Mouse (Mus musculus) neural tube, embryonic 13.5 days (tissue): Measurements from ENCODE around the gene Rai1. TPM values are rescaled to one million over a fixed set of nuclear protein-coding genes. Genes with fewer than 3 reads are reported as not detected.

ENCODE experiments used
- ATAC-seq: fragments of 200-750 bp; cut with Nextera tagmentation; 2 replicates; pipeline ENCODE4 v1.8.0; 2017; ENCODE audit warnings: low read depth, mild to moderate bottlenecking, moderate TSS enrichment, moderate library complexity
- H3K27ac ChIP-seq: fragments of 300-500 bp; sonication (generic); replicated peaks from 2 replicates; pipeline ENCODE4 v1.5.1; 2015; ENCODE audit warnings: moderate library complexity, mild to moderate bottlenecking, inconsistent platforms
- H3K27me3 ChIP-seq: fragments of 300-500 bp; sonication (generic); 2 replicates; pipeline ENCODE4 v1.6.1; 2015; ENCODE audit warnings: mild to moderate bottlenecking, inconsistent platforms
- H3K36me3 ChIP-seq: fragments of 300-500 bp; sonication (generic); 2 replicates; pipeline ENCODE4 v1.6.1; 2015; ENCODE audit warnings: mild to moderate bottlenecking, inconsistent platforms
- H3K4me1 ChIP-seq: fragments of 300-500 bp; sonication (generic); replicated peaks from 2 replicates; pipeline ENCODE4 v1.6.1; 2015; ENCODE audit warnings: inconsistent platforms
- H3K4me2 ChIP-seq: fragments of 300-500 bp; sonication (generic); 2 replicates; pipeline ENCODE4 v1.6.1; 2015; ENCODE audit warnings: inconsistent platforms, mild to moderate bottlenecking, moderate library complexity
- H3K4me3 ChIP-seq: fragments of 300-500 bp; sonication (generic); 2 replicates; pipeline ENCODE4 v1.5.1; 2015; ENCODE audit warnings: mild to moderate bottlenecking, inconsistent platforms
- H3K9ac ChIP-seq: fragments of 300-500 bp; sonication (generic); 2 replicates; pipeline ENCODE4 v1.6.1; 2015; ENCODE audit warnings: moderate library complexity, mild to moderate bottlenecking, inconsistent platforms
- H3K9me3 ChIP-seq: fragments of 300-500 bp; sonication (generic); 2 replicates; pipeline ENCODE4 v1.6.1; 2016; ENCODE audit warnings: inconsistent platforms
- WGBS: fragments of 180-500 bp; shearing (Covaris S2); methylation state at CpG from one replicate; pipeline ENCODE4 v1.1.7; 2015; 5-methylcytosine and 5-hydroxymethylcytosine counted together
- polyA plus RNA-seq: library from polyadenylated mRNA; unstranded; fragments of >200 nt; fragmentation: Nextera tagmentation; extraction: Ambion mirVana; gene quantifications from 2 replicates; pipeline ENCODE4 v1.2.1, GENCODE M21; 2015

Gene Rai1
- polyA plus RNA-seq, 1 experiment from 2014 or later, result 30.0 TPM

- Histone ChIP-seq H3K9me3 (no peaks in the 10 kb centered on the region), H3K4me2 (no peak overlapping the region), H3K4me1 (peaks cover 53% of the 10 kb centered on the region), H3K27ac (no peak overlapping the region), H3K36me3 (no peaks in the 10 kb centered on the region), H3K27me3 (no peaks in the 10 kb centered on the region), H3K9ac (no peak overlapping the region), H3K4me3 (no peak overlapping the region)
- ATAC-seq, result no peak
- WGBS, result 87% methylated on average over 7 of the region's 7 CpGs
Measured at GRCm38 (mm10) chr11:60217467-60217866, 112.7 kb downstream of the Rai1 start.

GRCm38 (mm10) chr11:60219609-60220008, 114.8 kb downstream of the Rai1 start:
- WGBS, result 53% methylated on average over 8 of the region's 8 CpGs
- H3K27ac ChIP-seq, result peak overlapping the region; percentile 53; the same call in 1 of the 2 replicates

GRCm38 (mm10) chr11:60220291-60220804, 115.5 kb downstream of the Rai1 start:
- Histone ChIP-seq H3K9ac (peak overlapping the region; percentile 71), H3K27me3 (no peaks in the 10 kb centered on the region), H3K27ac (peak overlapping the region; percentile 53), H3K4me3 (peak overlapping the region; percentile 58), H3K4me2 (peak overlapping the region; percentile 67), H3K4me1 (peaks cover 52% of the 10 kb centered on the region), H3K36me3 (no peaks in the 10 kb centered on the region), H3K9me3 (no peaks in the 10 kb centered on the region)
- under 1% methylated on average over 46 of the region's 46 CpGs for WGBS
- peak; percentile 79 for ATAC-seq

More at GRCm38 (mm10) chr11:60219609-60220008, 114.8 kb downstream of the Rai1 start:
- ATAC-seq, result no peak
- Histone ChIP-seq H3K36me3 (no peaks in the 10 kb centered on the region), H3K4me1 (peaks cover 52% of the 10 kb centered on the region), H3K4me3 (peak overlapping the region; percentile 58), H3K4me2 (peak overlapping the region; percentile 67), H3K27me3 (no peaks in the 10 kb centered on the region), H3K9me3 (no peaks in the 10 kb centered on the region), H3K9ac (peak overlapping the region; percentile 71)

- no peak for ATAC-seq
- Histone ChIP-seq H3K27ac (no peak overlapping the region), H3K27me3 (no peaks in the 10 kb centered on the region), H3K4me1 (peaks cover 49% of the 10 kb centered on the region), H3K9ac (no peak overlapping the region), H3K9me3 (no peaks in the 10 kb centered on the region), H3K4me2 (no peak overlapping the region), H3K4me3 (no peak overlapping the region), H3K36me3 (no peaks in the 10 kb centered on the region)
- 85% methylated on average over 6 of the region's 6 CpGs for WGBS
Measured at GRCm38 (mm10) chr11:60221425-60221824, 116.6 kb downstream of the Rai1 start.

- peaks cover 42% of the 10 kb centered on the region for H3K4me1 ChIP-seq
- H3K36me3 ChIP-seq, result no peaks in the 10 kb centered on the region
- WGBS, result 58% methylated on average over 3 of the region's 3 CpGs
- no peak for ATAC-seq
- H3K27me3 ChIP-seq, result no peaks in the 10 kb centered on the region
- H3K9me3 ChIP-seq, result no peaks in the 10 kb centered on the region
- no peak overlapping the region for H3K9ac ChIP-seq
- peak overlapping the region; percentile 63 for H3K4me2 ChIP-seq
- H3K4me3 ChIP-seq, result peak overlapping the region; percentile 33
- no peak overlapping the region for H3K27ac ChIP-seq
Measured at GRCm38 (mm10) chr11:60222085-60222468, 117.3 kb downstream of the Rai1 start.

GRCm38 (mm10) chr11:60222469-60223236, 117.8 kb downstream of the Rai1 start, which contains the start of gene Srebf1:
Gene Srebf1, minus strand, starts transcription at chr11:60222581.
- Histone ChIP-seq H3K9ac (peak within 1 kb of the TSS; percentile 47; the same call in 1 of the 2 replicates), H3K4me3 (peak within 1 kb of the TSS; percentile 33), H3K4me1 (peaks cover 38% of the 10 kb centered on the region), H3K4me2 (peak within 1 kb of the TSS; percentile 63), H3K9me3 (no peaks in the 10 kb centered on the region), H3K27ac (peak within 1 kb of the TSS; percentile 52), H3K36me3 (no peaks in the 10 kb centered on the region), H3K27me3 (no peaks in the 10 kb centered on the region)
- 5% methylated on average over 46 of the region's 46 CpGs for WGBS
- ATAC-seq, result peak; percentile 49; the same call in 1 of the 2 replicates

GRCm38 (mm10) chr11:60224676-60225075, 119.9 kb downstream of the Rai1 start:
- no peak for ATAC-seq
- H3K9ac ChIP-seq, result no peak overlapping the region
- no peaks in the 10 kb centered on the region for H3K9me3 ChIP-seq
- no peak overlapping the region for H3K4me2 ChIP-seq
- H3K4me1 ChIP-seq, result peaks cover 24% of the 10 kb centered on the region
- H3K27me3 ChIP-seq, result no peaks in the 10 kb centered on the region
- H3K36me3 ChIP-seq, result peaks cover 15% of the 10 kb centered on the region
- H3K27ac ChIP-seq, result no peak overlapping the region
- WGBS, result 53% methylated on average over 4 of the region's 4 CpGs
- H3K4me3 ChIP-seq, result no peak overlapping the region

- ATAC-seq, result no peak
- H3K27ac ChIP-seq, result no peak overlapping the region
- WGBS, result 56% methylated on average over 1 of the region's 1 CpGs
- peaks cover 24% of the 10 kb centered on the region for H3K36me3 ChIP-seq
- H3K27me3 ChIP-seq, result no peaks in the 10 kb centered on the region
- H3K9ac ChIP-seq, result no peak overlapping the region
- no peaks in the 10 kb centered on the region for H3K9me3 ChIP-seq
- no peak overlapping the region for H3K4me2 ChIP-seq
- no peak overlapping the region for H3K4me3 ChIP-seq
- peaks cover 15% of the 10 kb centered on the region for H3K4me1 ChIP-seq
Measured at GRCm38 (mm10) chr11:60225874-60226273, 121.1 kb downstream of the Rai1 start.

GRCm38 (mm10) chr11:60228525-60228924, 123.7 kb downstream of the Rai1 start:
- 77% methylated on average over 3 of the region's 3 CpGs for WGBS
- H3K27me3 ChIP-seq, result no peaks in the 10 kb centered on the region
- no peak overlapping the region for H3K4me3 ChIP-seq
- H3K27ac ChIP-seq, result no peak overlapping the region
- H3K9me3 ChIP-seq, result no peaks in the 10 kb centered on the region
- no peak overlapping the region for H3K9ac ChIP-seq
- H3K4me2 ChIP-seq, result no peak overlapping the region
- peaks cover 24% of the 10 kb centered on the region for H3K36me3 ChIP-seq
- peaks cover 18% of the 10 kb centered on the region for H3K4me1 ChIP-seq
- ATAC-seq, result no peak

GRCm38 (mm10) chr11:60229821-60230220, 125.0 kb downstream of the Rai1 start:
- no peak overlapping the region for H3K27ac ChIP-seq
- H3K36me3 ChIP-seq, result peaks cover 24% of the 10 kb centered on the region
- peaks cover 21% of the 10 kb centered on the region for H3K4me1 ChIP-seq
- 79% methylated on average over 13 of the region's 13 CpGs for WGBS
- no peak for ATAC-seq
- H3K4me2 ChIP-seq, result no peak overlapping the region
- H3K4me3 ChIP-seq, result no peak overlapping the region
- no peak overlapping the region for H3K9ac ChIP-seq
- no peaks in the 10 kb centered on the region for H3K27me3 ChIP-seq
- no peaks in the 10 kb centered on the region for H3K9me3 ChIP-seq

- Histone ChIP-seq H3K4me3 (no peak overlapping the region), H3K36me3 (peaks cover 29% of the 10 kb centered on the region), H3K27ac (no peak overlapping the region), H3K4me2 (no peak overlapping the region), H3K9ac (no peak overlapping the region), H3K9me3 (no peaks in the 10 kb centered on the region), H3K4me1 (peaks cover 21% of the 10 kb centered on the region), H3K27me3 (no peaks in the 10 kb centered on the region)
- WGBS, result 85% methylated on average over 7 of the region's 7 CpGs
- no peak for ATAC-seq
Measured at GRCm38 (mm10) chr11:60230512-60230911, 125.7 kb downstream of the Rai1 start.

- H3K27me3 ChIP-seq, result no peaks in the 10 kb centered on the region
- H3K9me3 ChIP-seq, result no peaks in the 10 kb centered on the region
- no peak overlapping the region for H3K9ac ChIP-seq
- H3K4me1 ChIP-seq, result peaks cover 21% of the 10 kb centered on the region
- H3K4me3 ChIP-seq, result no peak overlapping the region
- H3K27ac ChIP-seq, result no peak overlapping the region
- ATAC-seq, result no peak
- WGBS, result 62% methylated on average over 3 of the region's 3 CpGs
- no peak overlapping the region for H3K4me2 ChIP-seq
- H3K36me3 ChIP-seq, result peaks cover 31% of the 10 kb centered on the region
Measured at GRCm38 (mm10) chr11:60231326-60231725, 126.5 kb downstream of the Rai1 start.
